Mouse (Mus musculus) layer of hippocampus, postnatal 36 days (tissue): ENCODE measurements around the gene Rin3. TPM values are rescaled to one million over a fixed set of nuclear protein-coding genes. Genes with fewer than 3 reads are reported as not detected.

Experiments used
- DNase-seq, 2 experiments: peaks; one replicate each; pipeline ENCODE4 v3.0.0; 2022
- total RNA-seq, 2 experiments: library from RNA; stranded (reverse); gene quantifications; 2 replicates each; pipeline ENCODE4 v1.2.3; 2021

The Rin3 gene
- total RNA-seq, 2 experiments from 2014 or later: 2.1 to 4.3 TPM

- no peak for DNase-seq
Observed at GRCm38 (mm10) chr12:102333101-102333500, 50.3 kb downstream of the Rin3 start.

- no peak for DNase-seq
Observed at GRCm38 (mm10) chr12:102339085-102339484, 56.2 kb downstream of the Rin3 start.

- DNase-seq: no peak
Observed at GRCm38 (mm10) chr12:102340471-102340870, 57.6 kb downstream of the Rin3 start.

GRCm38 (mm10) chr12:102342147-102342546, 59.3 kb downstream of the Rin3 start:
- no peak for DNase-seq

- DNase-seq: no peak
Observed at GRCm38 (mm10) chr12:102342602-102343001, 59.8 kb downstream of the Rin3 start.

- no peak for DNase-seq
Observed at GRCm38 (mm10) chr12:102345031-102345815, 62.4 kb downstream of the Rin3 start.

- no peak for DNase-seq
Observed at GRCm38 (mm10) chr12:102346507-102346906, 63.7 kb downstream of the Rin3 start.

- no peak for DNase-seq
Observed at GRCm38 (mm10) chr12:102348447-102348846, 65.6 kb downstream of the Rin3 start.

- DNase-seq: no peak
Observed at GRCm38 (mm10) chr12:102350997-102351396, 68.1 kb downstream of the Rin3 start.

GRCm38 (mm10) chr12:102354126-102354984, 71.5 kb downstream of the Rin3 start:
- DNase-seq: no peak

GRCm38 (mm10) chr12:102355784-102356183, 72.9 kb downstream of the Rin3 start:
- DNase-seq: no peak

GRCm38 (mm10) chr12:102356781-102357180, 73.9 kb downstream of the Rin3 start:
- DNase-seq: no peak

GRCm38 (mm10) chr12:102359390-102359789, 76.5 kb downstream of the Rin3 start:
- DNase-seq: no peak

- no peak for DNase-seq
Observed at GRCm38 (mm10) chr12:102361189-102362161, 78.6 kb downstream of the Rin3 start.

GRCm38 (mm10) chr12:102365016-102365415, 82.2 kb downstream of the Rin3 start:
- DNase-seq: no peak

GRCm38 (mm10) chr12:102366126-102366816, 83.4 kb downstream of the Rin3 start:
- DNase-seq: no peak

- DNase-seq: no peak
Observed at GRCm38 (mm10) chr12:102367075-102367474, 84.2 kb downstream of the Rin3 start.

- no peak for DNase-seq
Observed at GRCm38 (mm10) chr12:102368066-102368465, 85.2 kb downstream of the Rin3 start.

- no peak for DNase-seq
Observed at GRCm38 (mm10) chr12:102368556-102368955, 85.7 kb downstream of the Rin3 start.

- DNase-seq: no peak
Observed at GRCm38 (mm10) chr12:102369488-102370235, 86.8 kb downstream of the Rin3 start.

GRCm38 (mm10) chr12:102370931-102371500, 88.2 kb downstream of the Rin3 start:
- no peak for DNase-seq
